Mouse (Mus musculus): ENCODE measurements around the gene Pou2f1. TPM values are rescaled to one million over a fixed set of nuclear protein-coding genes. Genes with fewer than 3 reads are reported as not detected.

The Pou2f1 gene
- polyA plus RNA-seq, 1 experiment from 2014 or later, result 25.9 TPM

- peak overlapping the region; percentile 56 for H3K4me2 ChIP-seq
These were observed 69.6 kb downstream of the Pou2f1 start for GRCm38 (mm10) chr1:165932842-165933241.

GRCm38 (mm10) chr1:165930510-165930909, 72.0 kb downstream of the Pou2f1 start:
- ATAC-seq, result no peak
- peaks cover 33% of the 10 kb centered on the region for H3K4me1 ChIP-seq
- H3K27me3 ChIP-seq, result no peaks in the 10 kb centered on the region
- H3K9me3 ChIP-seq (replicated peaks), result no peaks in the 10 kb centered on the region
- no peaks in the 10 kb centered on the region for H3K36me3 ChIP-seq (ENCODE audit: poor library complexity, severe bottlenecking)
- WGBS, result 88% methylated on average over 3 of the region's 3 CpGs
- H3K9ac ChIP-seq, result no peak overlapping the region
- peak overlapping the region; percentile 20 for H3K4me2 ChIP-seq
- H3K4me3 ChIP-seq, result no peak overlapping the region
- H3K27ac ChIP-seq, result no peak overlapping the region

More at GRCm38 (mm10) chr1:165932842-165933241, 69.6 kb downstream of the Pou2f1 start:
- H3K27me3 ChIP-seq, result no peaks in the 10 kb centered on the region
- ATAC-seq, result no peak
- H3K27ac ChIP-seq, result no peak overlapping the region; the same call in 1 of the 2 replicates
- H3K9me3 ChIP-seq (replicated peaks), result no peaks in the 10 kb centered on the region
- H3K9ac ChIP-seq, result no peak overlapping the region
- no peaks in the 10 kb centered on the region for H3K36me3 ChIP-seq (ENCODE audit: poor library complexity, severe bottlenecking)
- WGBS, result 68% methylated on average over 2 of the region's 2 CpGs
- peak overlapping the region; percentile 27 for H3K4me3 ChIP-seq
- peaks cover 48% of the 10 kb centered on the region for H3K4me1 ChIP-seq

GRCm38 (mm10) chr1:165927507-165928279, 74.8 kb downstream of the Pou2f1 start:
- H3K9ac ChIP-seq, result no peak overlapping the region
- no peak overlapping the region for H3K4me2 ChIP-seq
- no peaks in the 10 kb centered on the region for H3K27me3 ChIP-seq
- 88% methylated on average over 7 of the region's 7 CpGs for WGBS
- H3K4me3 ChIP-seq, result no peak overlapping the region
- no peak for ATAC-seq
- H3K27ac ChIP-seq, result no peak overlapping the region
- H3K4me1 ChIP-seq, result peaks cover 16% of the 10 kb centered on the region
- H3K36me3 ChIP-seq (ENCODE audit: poor library complexity, severe bottlenecking), result no peaks in the 10 kb centered on the region
- H3K9me3 ChIP-seq (replicated peaks), result no peaks in the 10 kb centered on the region

GRCm38 (mm10) chr1:165925207-165925606, 77.3 kb downstream of the Pou2f1 start:
- H3K4me2 ChIP-seq, result no peak overlapping the region
- no peak overlapping the region for H3K9ac ChIP-seq
- H3K27me3 ChIP-seq, result no peaks in the 10 kb centered on the region
- no peak overlapping the region for H3K27ac ChIP-seq
- H3K4me1 ChIP-seq, result peaks cover under 1% of the 10 kb centered on the region; the same call in 1 of the 2 replicates
- H3K9me3 ChIP-seq (replicated peaks), result no peaks in the 10 kb centered on the region
- H3K4me3 ChIP-seq, result no peak overlapping the region
- H3K36me3 ChIP-seq (ENCODE audit: poor library complexity, severe bottlenecking), result no peaks in the 10 kb centered on the region
- WGBS, result 94% methylated on average over 2 of the region's 2 CpGs
- no peak for ATAC-seq

- Histone ChIP-seq H3K9ac (no peak overlapping the region), H3K4me2 (no peak overlapping the region), H3K9me3 (replicated peaks) (no peaks in the 10 kb centered on the region), H3K36me3 (ENCODE audit: poor library complexity, severe bottlenecking) (no peaks in the 10 kb centered on the region), H3K27ac (no peak overlapping the region), H3K4me1 (no peaks in the 10 kb centered on the region), H3K4me3 (no peak overlapping the region), H3K27me3 (no peaks in the 10 kb centered on the region)
- ATAC-seq, result no peak
- WGBS, result 81% methylated on average over 1 of the region's 1 CpGs
These were observed 80.0 kb downstream of the Pou2f1 start for GRCm38 (mm10) chr1:165922488-165922887.

- no peak overlapping the region for H3K4me2 ChIP-seq
- H3K9me3 ChIP-seq (replicated peaks), result no peaks in the 10 kb centered on the region; the same call in 1 of the 2 replicates
- WGBS, result 74% methylated on average over 3 of the region's 3 CpGs
- ATAC-seq, result no peak
- H3K27me3 ChIP-seq, result no peaks in the 10 kb centered on the region
- no peak overlapping the region for H3K27ac ChIP-seq
- no peak overlapping the region for H3K4me3 ChIP-seq
- no peaks in the 10 kb centered on the region for H3K4me1 ChIP-seq
- H3K36me3 ChIP-seq (ENCODE audit: poor library complexity, severe bottlenecking), result peaks cover 11% of the 10 kb centered on the region
- no peak overlapping the region for H3K9ac ChIP-seq
These were observed 81.5 kb downstream of the Pou2f1 start for GRCm38 (mm10) chr1:165921026-165921425.

- Histone ChIP-seq H3K36me3 (ENCODE audit: poor library complexity, severe bottlenecking) (peaks cover 34% of the 10 kb centered on the region), H3K9ac (no peak overlapping the region), H3K4me1 (peaks cover 19% of the 10 kb centered on the region), H3K9me3 (replicated peaks) (no peaks in the 10 kb centered on the region; the same call in 1 of the 2 replicates), H3K4me2 (peak overlapping the region; percentile 30; the same call in 1 of the 2 replicates), H3K27me3 (no peaks in the 10 kb centered on the region), H3K27ac (peak overlapping the region; percentile 49), H3K4me3 (no peak overlapping the region)
- ATAC-seq, result peak; percentile 41
- 50% methylated on average over 2 of the region's 2 CpGs for WGBS
These were observed 88.1 kb downstream of the Pou2f1 start for GRCm38 (mm10) chr1:165914416-165914801.

- WGBS, result 30% methylated on average over 2 of the region's 2 CpGs
- peak; percentile 94 for ATAC-seq
- Histone ChIP-seq H3K9ac (no peak overlapping the region), H3K27ac (peak overlapping the region; percentile 49; the same call in 1 of the 2 replicates), H3K4me3 (no peak overlapping the region), H3K36me3 (ENCODE audit: poor library complexity, severe bottlenecking) (peaks cover 38% of the 10 kb centered on the region), H3K4me2 (no peak overlapping the region; the same call in 1 of the 2 replicates), H3K4me1 (peaks cover 19% of the 10 kb centered on the region), H3K9me3 (replicated peaks) (no peaks in the 10 kb centered on the region; the same call in 1 of the 2 replicates), H3K27me3 (no peaks in the 10 kb centered on the region)
These were observed 88.6 kb downstream of the Pou2f1 start for GRCm38 (mm10) chr1:165913720-165914415.

- ATAC-seq, result no peak
- H3K36me3 ChIP-seq (ENCODE audit: poor library complexity, severe bottlenecking), result peaks cover 58% of the 10 kb centered on the region
- no peak overlapping the region for H3K27ac ChIP-seq
- no peak overlapping the region for H3K4me3 ChIP-seq
- no peak overlapping the region for H3K9ac ChIP-seq
- H3K27me3 ChIP-seq, result no peaks in the 10 kb centered on the region
- peaks cover 15% of the 10 kb centered on the region for H3K4me1 ChIP-seq
- WGBS, result 87% methylated on average over 3 of the region's 3 CpGs
- no peak overlapping the region for H3K4me2 ChIP-seq
- no peaks in the 10 kb centered on the region for H3K9me3 ChIP-seq (replicated peaks)
These were observed 93.0 kb downstream of the Pou2f1 start for GRCm38 (mm10) chr1:165909471-165909870.

GRCm38 (mm10) chr1:165908806-165909205, 93.7 kb downstream of the Pou2f1 start:
- Histone ChIP-seq H3K9me3 (replicated peaks) (no peaks in the 10 kb centered on the region), H3K4me2 (no peak overlapping the region), H3K27me3 (no peaks in the 10 kb centered on the region), H3K9ac (no peak overlapping the region), H3K4me1 (peaks cover 10% of the 10 kb centered on the region), H3K27ac (no peak overlapping the region), H3K4me3 (no peak overlapping the region), H3K36me3 (ENCODE audit: poor library complexity, severe bottlenecking) (peaks cover 64% of the 10 kb centered on the region)
- ATAC-seq, result no peak
- 66% methylated on average over 3 of the region's 3 CpGs for WGBS

- WGBS, result 98% methylated on average over 2 of the region's 2 CpGs
- Histone ChIP-seq H3K9me3 (replicated peaks) (no peaks in the 10 kb centered on the region), H3K4me1 (peaks cover 12% of the 10 kb centered on the region), H3K36me3 (ENCODE audit: poor library complexity, severe bottlenecking) (peaks cover 69% of the 10 kb centered on the region), H3K9ac (no peak overlapping the region), H3K4me3 (no peak overlapping the region), H3K4me2 (no peak overlapping the region), H3K27ac (no peak overlapping the region), H3K27me3 (no peaks in the 10 kb centered on the region)
- ATAC-seq, result no peak
These were observed 94.3 kb downstream of the Pou2f1 start for GRCm38 (mm10) chr1:165908153-165908552.

GRCm38 (mm10) chr1:165903596-165903995, 98.9 kb downstream of the Pou2f1 start:
- ATAC-seq, result no peak
- Histone ChIP-seq H3K36me3 (ENCODE audit: poor library complexity, severe bottlenecking) (peaks cover 66% of the 10 kb centered on the region), H3K27me3 (no peaks in the 10 kb centered on the region), H3K27ac (no peak overlapping the region), H3K9me3 (replicated peaks) (no peaks in the 10 kb centered on the region), H3K4me3 (no peak overlapping the region), H3K4me2 (no peak overlapping the region), H3K9ac (no peak overlapping the region), H3K4me1 (peaks cover 5% of the 10 kb centered on the region; the same call in 1 of the 2 replicates)
- 29% methylated on average over 1 of the region's 1 CpGs for WGBS

All from forebrain, embryonic 13.5 days (tissue).